Comparison of ENCODE assay signal across 6 mouse cellular contexts in genomic region chr1:55736762-55737288, GRCm38 (mm10).
"Had no signal": no experiment of that assay in that cellular context is flagged by ENCODE, and none has a peak within 500 bp of the region (broad histone marks: within the 10 kb centered on the region; RNA-seq: fewer than 3 reads in every experiment).

No protein-coding gene starts in this region.

- H3K4me3 ChIP-seq: layer of hippocampus, adult 2 months; limb, embryonic 13.5 days; midbrain, embryonic 13.5 days; myocyte; neural tube, embryonic 15.5 days had no signal

- H3K9ac ChIP-seq: limb, embryonic 13.5 days; liver, embryonic 14.5 days; midbrain, embryonic 13.5 days; neural tube, embryonic 15.5 days had no signal

- H3K27me3 ChIP-seq: neural tube, embryonic 15.5 days had no signal

- H3K27ac ChIP-seq: layer of hippocampus, adult 2 months; limb, embryonic 13.5 days; liver, embryonic 14.5 days; midbrain, embryonic 13.5 days; neural tube, embryonic 15.5 days had no signal

- H3K4me1 ChIP-seq: midbrain, embryonic 13.5 days; neural tube, embryonic 15.5 days had no signal

- H3K36me3 ChIP-seq: limb, embryonic 13.5 days; midbrain, embryonic 13.5 days; neural tube, embryonic 15.5 days had no signal

- H3K9me3 ChIP-seq: limb, embryonic 13.5 days; midbrain, embryonic 13.5 days; neural tube, embryonic 15.5 days had no signal

- H3K4me2 ChIP-seq: limb, embryonic 13.5 days; midbrain, embryonic 13.5 days; neural tube, embryonic 15.5 days had no signal
